In the genomic region with DNA sequence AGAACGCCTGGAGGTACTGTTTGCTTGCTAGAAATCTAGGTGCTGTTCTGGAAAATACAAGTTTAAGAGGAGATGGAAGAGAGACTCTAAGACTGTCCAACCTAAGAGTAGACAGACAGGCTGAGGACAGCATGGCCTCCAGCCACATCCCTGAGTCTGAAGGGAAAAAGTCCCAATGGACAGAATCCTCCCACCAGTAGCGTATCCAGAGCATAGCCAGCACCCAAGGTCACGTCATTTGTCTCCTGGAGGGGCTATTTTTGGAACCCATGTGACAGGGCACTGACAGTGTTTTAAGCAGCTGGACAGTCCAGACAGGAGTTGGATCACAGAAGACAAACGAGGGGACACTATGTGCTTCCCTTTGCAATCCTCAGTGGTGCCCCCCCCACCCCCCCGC, we compare ENCODE assay signal across 13 mouse cellular contexts. TPM values are rescaled to one million over a fixed set of nuclear protein-coding genes. Genes with fewer than 3 reads are reported as not detected.
DNase-seq lines count a peak whose midpoint lies in the region; ATAC-seq lines count a peak whose summit lies in the region.
"Had no signal": no experiment of that assay in that cellular context is flagged by ENCODE, and none has a peak within 500 bp of the region (broad histone marks: within the 10 kb centered on the region; RNA-seq: fewer than 3 reads in every experiment).

No protein-coding gene starts in this region.

- peak overlapping the region; percentile 82 for H3K27ac ChIP-seq in heart, embryonic 10.5 days
- H3K27ac ChIP-seq in forebrain, embryonic 11.5 days (ENCODE audit: low read depth, low read length) = no peak overlapping the region
- H3K27ac ChIP-seq: kidney, embryonic 15.5 days; limb, embryonic 13.5 days; midbrain, embryonic 13.5 days had no signal

- no peaks in the 10 kb centered on the region for H3K9me3 ChIP-seq in heart, embryonic 10.5 days
- H3K9me3 ChIP-seq in forebrain, embryonic 11.5 days (ENCODE audit: control insufficient read depth, low read length) = no peaks in the 10 kb centered on the region
- H3K9me3 ChIP-seq: kidney, embryonic 15.5 days; limb, embryonic 13.5 days; midbrain, embryonic 13.5 days had no signal

- peak; percentile 36 for DNase-seq in adrenal gland, adult 8-10 months
- DNase-seq in adrenal gland, adult 18-20 months (ENCODE audit: low spot score in 2 of 2) = no peak
- peak; percentile 48 for DNase-seq in adrenal gland, postnatal 14 days
- DNase-seq in heart, embryonic 10.5 days (ENCODE audit: low spot score) = peak; percentile 88
- peak; percentile 31 to 51 for DNase-seq in heart, postnatal 36 days
- DNase-seq in left cerebral cortex, adult 8-10 months (ENCODE audit: low spot score in 2 of 2) = no peak
- DNase-seq in forebrain, embryonic 11.5 days (ENCODE audit: low spot score) = no peak
- no peak for DNase-seq in urinary bladder, adult 18-20 months (ENCODE audit: low spot score in 2 of 2)
- DNase-seq: cerebellum, adult 9-10 months; liver, postnatal 0 days had no signal

- H3K27me3 ChIP-seq in heart, embryonic 10.5 days (ENCODE audit: insufficient read depth, poor library complexity, severe bottlenecking) = no peaks in the 10 kb centered on the region
- no peaks in the 10 kb centered on the region for H3K27me3 ChIP-seq in forebrain, embryonic 11.5 days (ENCODE audit: control insufficient read depth, insufficient read depth, low read length)
- H3K27me3 ChIP-seq: kidney, embryonic 15.5 days; limb, embryonic 13.5 days; midbrain, embryonic 13.5 days had no signal

- H3K9ac ChIP-seq in forebrain, embryonic 11.5 days (ENCODE audit: low read length) = no peak overlapping the region
- H3K9ac ChIP-seq: kidney, embryonic 15.5 days; limb, embryonic 13.5 days; liver, postnatal 0 days; midbrain, embryonic 13.5 days had no signal

- 49% methylated on average over 5 of the region's 5 CpGs for WGBS in heart, embryonic 10.5 days
- 85% methylated on average over 5 of the region's 5 CpGs for WGBS in forebrain, embryonic 11.5 days

- intact Hi-C loops in heart, postnatal 36 days (cut with DNase I) = no loop called here

- H3K36me3 ChIP-seq in heart, embryonic 10.5 days = no peaks in the 10 kb centered on the region
- no peaks in the 10 kb centered on the region for H3K36me3 ChIP-seq in forebrain, embryonic 11.5 days (ENCODE audit: control insufficient read depth, insufficient read depth, low read length)
- H3K36me3 ChIP-seq: kidney, embryonic 15.5 days; limb, embryonic 13.5 days; midbrain, embryonic 13.5 days had no signal

- ATAC-seq in forebrain, embryonic 11.5 days (replicated peaks; ENCODE audit: low FRiP score) = no peak
- ATAC-seq: liver, postnatal 0 days; midbrain, embryonic 13.5 days had no signal

- H3K4me3 ChIP-seq in heart, embryonic 10.5 days = no peak overlapping the region
- H3K4me3 ChIP-seq in forebrain, embryonic 11.5 days (ENCODE audit: low read depth, low read length) = no peak overlapping the region
- H3K4me3 ChIP-seq: kidney, embryonic 15.5 days; limb, embryonic 13.5 days; midbrain, embryonic 13.5 days had no signal

- H3K4me2 ChIP-seq in forebrain, embryonic 11.5 days (ENCODE audit: low read depth, low read length, severe bottlenecking) = no peak overlapping the region
- H3K4me2 ChIP-seq: kidney, embryonic 15.5 days; limb, embryonic 13.5 days; midbrain, embryonic 13.5 days had no signal

- peaks cover 18% of the 10 kb centered on the region for H3K4me1 ChIP-seq in heart, embryonic 10.5 days
- H3K4me1 ChIP-seq in forebrain, embryonic 11.5 days (replicated peaks; ENCODE audit: control insufficient read depth, insufficient read depth, low read length) = no peaks in the 10 kb centered on the region
- H3K4me1 ChIP-seq: kidney, embryonic 15.5 days; midbrain, embryonic 13.5 days had no signal

RNA-seq across cellular contexts. Expression of gene Foxn3, which starts 46.3 kb away (rescaled TPM):
- 10 to 100 TPM; 65.0 to 85.5 (median 81.2) TPM for total RNA-seq in adrenal gland, adult 8-10 months (2022)
- total RNA-seq in adrenal gland, adult 18-20 months (2021) = 10 to 100 TPM; 41.4 to 49.2 TPM
- total RNA-seq in adrenal gland, postnatal 14 days (2021) = 68.9 and 85.7 TPM in 2 replicates
- polyA plus RNA-seq in heart, embryonic 10.5 days (2016; fragmentation: Nextera tagmentation; extraction: Ambion mirVana) = 60.5 and 65.2 TPM in 2 replicates
- total RNA-seq in heart, postnatal 36 days (2021) = 100 to 1,000 TPM; 120 to 133 TPM
- total RNA-seq in left cerebral cortex, adult 8-10 months (2022) = 10 to 100 TPM; 57.4 to 62.5 (median 60.3) TPM
- polyA plus RNA-seq in forebrain, embryonic 11.5 days (2014; fragmentation: Nextera tagmentation; extraction: Ambion mirVana) = 87.3 and 91.9 TPM in 2 replicates

Comparison
In these comparisons a context has a peak if more than half of its experiments do, and no peak if none do; other contexts are left out.
1. DNase-seq: peak in adrenal gland, adult 8-10 months (single experiment), adrenal gland, postnatal 14 days (single experiment), heart, embryonic 10.5 days (single experiment) and heart, postnatal 36 days (2 of 2); none in adrenal gland, adult 18-20 months (0 of 2), left cerebral cortex, adult 8-10 months (0 of 2), forebrain, embryonic 11.5 days (single experiment) and urinary bladder, adult 18-20 months (0 of 2).